Mouse (Mus musculus) inflammation-experienced regulatory T-cells, adult 6 months (primary cell): ENCODE measurements around the gene Psmd14. TPM values are rescaled to one million over a fixed set of nuclear protein-coding genes. Genes with fewer than 3 reads are reported as not detected.

Experiments
- ATAC-seq: one replicate; pipeline ENCODE4 v1.8.0; 2017
- polyA plus RNA-seq, 3 experiments: library from polyadenylated mRNA; unstranded; fragments of 100-300 nt; shearing (Covaris generic); gene quantifications; one replicate each; pipeline ENCODE4 v1.2.1; 2017

Psmd14 gene
- polyA plus RNA-seq, 3 experiments from 2014 or later = 202 to 261 (median 206) TPM

GRCm38 (mm10) chr2:61764470-61765105, 53.1 kb downstream of the Psmd14 start:
- ATAC-seq = no peak

DNA sequence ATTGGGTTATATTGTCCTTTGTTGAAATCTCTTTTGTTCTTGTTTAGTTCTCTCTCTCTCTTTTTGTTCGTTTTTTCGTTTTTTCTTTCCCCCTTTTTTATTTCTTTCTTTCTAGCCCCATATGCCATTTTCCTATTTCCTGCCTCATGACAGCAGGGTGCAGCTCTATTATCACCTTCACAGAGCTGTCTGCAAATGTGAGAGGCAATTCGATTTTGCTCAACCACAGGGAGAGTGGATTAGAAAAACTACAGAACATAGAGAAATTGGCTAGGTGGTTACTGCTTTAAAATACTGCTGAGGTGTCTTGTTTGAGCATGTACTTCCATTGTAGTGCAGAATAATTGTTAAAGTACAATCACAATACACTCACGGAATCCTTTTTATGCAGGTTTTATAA, 54.0 kb downstream of the Psmd14 start:
- ATAC-seq = no peak

DNA sequence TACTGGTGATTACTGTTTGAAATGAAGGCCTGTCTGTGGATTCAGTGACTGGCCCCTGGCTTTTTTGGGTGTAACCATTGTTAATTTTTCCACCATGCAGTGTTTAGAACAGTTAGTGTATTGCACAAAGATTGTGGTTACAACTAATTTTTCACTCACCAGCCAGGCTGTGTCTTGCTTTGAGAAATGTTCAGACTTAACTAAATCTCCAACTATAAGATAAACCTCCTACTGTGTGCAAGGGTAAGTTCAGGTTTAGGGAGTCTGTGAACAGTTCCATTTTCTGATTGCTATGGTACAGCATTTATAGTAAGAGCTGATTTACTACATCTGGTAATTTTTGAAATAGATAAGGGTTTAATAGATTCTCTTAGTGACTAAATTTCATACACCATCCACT, 69.3 kb downstream of the Psmd14 start:
- no peak for ATAC-seq

DNA sequence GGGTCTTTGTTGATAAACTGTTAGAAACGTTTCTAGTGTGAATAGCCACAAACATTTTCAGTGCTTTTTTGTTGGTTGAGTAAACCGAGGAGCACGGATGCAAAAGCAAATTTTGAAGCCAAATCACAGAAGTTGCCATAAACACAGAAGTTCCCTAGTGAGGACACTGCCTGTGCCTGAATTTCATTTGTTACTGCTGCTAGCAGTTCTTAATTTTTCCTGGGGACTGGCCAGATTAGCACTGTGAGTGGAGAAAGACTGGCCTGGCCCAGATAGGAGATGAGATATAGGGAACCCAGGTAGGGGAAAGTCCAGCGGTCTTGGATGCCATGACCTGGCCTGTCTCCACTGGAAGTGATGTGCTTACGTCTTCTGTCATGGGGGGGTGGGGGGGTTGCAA, 83.5 kb downstream of the Psmd14 start:
- ATAC-seq = no peak

GRCm38 (mm10) chr2:61798048-61798447, 86.6 kb downstream of the Psmd14 start:
- no peak for ATAC-seq

- no peak for ATAC-seq
Observed at GRCm38 (mm10) chr2:61802656-61803251, 91.3 kb downstream of the Psmd14 start, which contains the start of gene Tbr1. Gene Tbr1, plus strand, starts transcription at chr2:61802930.

DNA sequence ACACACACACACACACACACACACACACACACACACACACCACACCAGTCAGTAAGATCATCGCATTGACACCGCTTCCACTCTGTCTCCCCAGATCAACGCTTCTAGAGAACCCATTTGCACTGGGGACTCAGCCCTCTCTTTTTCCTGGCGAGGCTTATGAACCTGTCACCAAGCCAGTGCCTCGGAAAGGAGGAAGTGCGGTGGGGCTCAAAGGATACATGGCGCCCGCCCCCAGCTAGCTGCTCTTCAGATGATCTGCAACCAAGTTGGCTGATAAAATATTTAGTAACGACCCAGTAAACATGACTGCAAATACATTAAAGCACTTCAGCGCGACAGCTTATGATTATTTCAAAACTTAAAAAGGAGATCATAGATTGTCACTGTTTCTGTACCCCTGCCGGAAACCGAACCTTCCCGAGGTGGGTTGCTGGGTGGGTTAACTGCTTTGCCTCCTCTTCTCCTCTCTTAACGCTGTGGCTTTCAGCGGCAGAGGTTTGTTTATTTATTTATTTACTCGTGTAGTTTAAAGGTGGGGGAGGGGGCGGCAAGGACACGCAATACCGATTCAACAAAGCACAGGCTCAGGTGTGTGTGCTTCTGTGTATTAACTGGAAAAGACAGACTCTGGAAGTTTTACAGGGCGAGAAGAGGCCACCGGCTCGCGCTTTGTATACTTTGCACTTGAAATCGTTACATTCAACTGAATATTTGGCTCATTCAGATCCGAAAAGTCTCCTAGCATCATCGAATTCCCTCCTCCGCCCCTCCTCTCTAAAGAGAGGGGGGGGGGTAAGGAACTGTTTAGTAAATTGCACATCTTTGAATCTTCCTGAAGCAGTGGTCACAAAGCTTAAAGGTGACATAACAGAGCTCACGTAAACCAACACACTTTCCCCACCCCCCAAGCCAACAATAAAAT, 92.2 kb downstream of the Psmd14 start:
- ATAC-seq = peak; percentile 32

- no peak for ATAC-seq
Observed at GRCm38 (mm10) chr2:61804382-61804840, 92.9 kb downstream of the Psmd14 start.

DNA sequence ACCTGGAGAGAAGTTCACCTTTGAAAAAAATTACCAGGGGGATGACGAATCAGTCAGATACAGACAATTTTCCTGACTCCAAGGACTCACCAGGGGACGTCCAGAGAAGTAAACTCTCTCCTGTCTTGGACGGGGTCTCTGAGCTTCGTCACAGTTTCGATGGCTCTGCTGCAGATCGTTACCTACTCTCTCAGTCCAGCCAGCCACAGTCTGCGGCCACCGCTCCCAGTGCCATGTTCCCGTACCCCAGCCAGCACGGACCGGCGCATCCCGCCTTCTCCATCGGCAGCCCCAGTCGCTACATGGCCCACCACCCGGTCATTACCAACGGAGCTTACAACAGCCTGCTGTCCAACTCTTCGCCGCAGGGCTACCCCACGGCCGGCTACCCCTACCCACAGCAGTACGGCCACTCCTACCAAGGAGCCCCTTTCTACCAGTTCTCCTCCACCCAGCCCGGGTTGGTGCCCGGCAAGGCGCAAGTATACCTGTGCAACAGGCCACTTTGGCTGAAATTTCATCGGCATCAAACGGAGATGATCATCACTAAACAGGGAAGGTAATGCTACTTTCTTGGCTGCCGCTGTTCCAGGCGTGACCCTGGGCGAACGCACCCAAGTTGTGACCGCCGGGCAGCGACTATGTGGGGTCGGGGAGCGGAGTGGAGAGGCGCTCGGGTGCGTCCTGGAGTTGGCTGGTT, 93.5 kb downstream of the Psmd14 start:
- ATAC-seq = peak; percentile 10

- peak; percentile 5 for ATAC-seq
Observed at GRCm38 (mm10) chr2:61805541-61806345, 94.2 kb downstream of the Psmd14 start.

GRCm38 (mm10) chr2:61806346-61806825, 94.9 kb downstream of the Psmd14 start:
- ATAC-seq = no peak

GRCm38 (mm10) chr2:61807151-61807550, 95.7 kb downstream of the Psmd14 start:
- no peak for ATAC-seq

DNA sequence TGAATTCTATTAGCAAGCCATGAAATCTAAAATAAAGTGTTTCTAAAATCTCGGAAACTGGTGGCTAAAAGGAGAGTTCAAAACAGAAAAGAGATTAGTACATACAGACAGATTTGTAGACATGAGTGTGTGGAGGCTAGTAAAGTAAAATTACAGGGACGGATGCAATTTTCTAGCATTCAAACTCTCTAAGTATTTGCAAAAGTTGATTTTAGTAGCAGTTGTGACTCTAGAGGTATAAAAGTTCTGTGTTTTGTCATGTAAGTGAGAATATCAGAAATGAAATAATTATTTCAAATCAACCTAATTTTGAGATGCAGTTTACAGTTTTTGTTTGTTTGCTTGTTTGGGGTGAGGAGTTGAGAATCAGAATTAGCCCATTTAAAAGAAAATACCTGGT, 96.3 kb downstream of the Psmd14 start:
- no peak for ATAC-seq

- no peak for ATAC-seq
Observed at GRCm38 (mm10) chr2:61808776-61809175, 97.3 kb downstream of the Psmd14 start.

DNA sequence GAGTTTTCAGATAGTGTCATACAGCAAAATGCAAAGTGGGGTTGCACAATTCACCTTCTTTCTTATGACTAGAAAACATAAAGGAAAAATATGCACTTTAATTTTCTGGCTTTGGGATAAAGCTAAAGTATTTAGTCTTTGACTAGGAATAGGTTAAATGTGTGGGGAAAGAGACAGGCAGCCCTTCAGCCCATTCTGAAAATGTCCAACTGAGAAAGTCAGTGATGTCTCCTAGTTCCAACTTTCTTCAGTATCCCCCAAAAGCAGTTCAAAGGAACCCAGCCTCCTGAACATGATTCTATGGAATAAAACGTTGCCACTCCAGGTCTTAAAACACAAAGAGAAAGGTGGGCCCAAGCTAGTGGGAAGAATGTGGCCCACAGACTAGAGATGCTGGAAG, 97.9 kb downstream of the Psmd14 start:
- no peak for ATAC-seq

DNA sequence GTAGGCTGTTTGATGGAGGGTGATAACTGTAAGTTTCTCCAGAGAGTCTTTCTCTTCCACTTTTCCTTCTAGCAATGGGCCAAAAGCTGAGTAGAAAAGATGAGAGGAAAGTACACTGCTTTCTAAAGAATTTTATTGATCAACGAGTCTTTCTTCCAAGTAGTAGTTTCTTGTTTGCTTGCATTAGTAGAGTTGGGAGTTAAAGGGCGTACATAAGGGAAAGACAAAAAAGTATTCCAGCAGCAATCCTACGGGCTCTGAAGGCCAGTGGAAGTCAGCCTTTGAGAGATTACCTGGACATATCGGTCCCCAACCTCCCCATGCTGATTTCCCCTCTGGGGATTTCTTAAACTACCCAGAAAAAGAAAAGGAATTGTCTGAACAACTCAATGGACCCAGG, 99.3 kb downstream of the Psmd14 start:
- no peak for ATAC-seq

- no peak for ATAC-seq
Observed at GRCm38 (mm10) chr2:61811163-61811506, 99.6 kb downstream of the Psmd14 start.

DNA sequence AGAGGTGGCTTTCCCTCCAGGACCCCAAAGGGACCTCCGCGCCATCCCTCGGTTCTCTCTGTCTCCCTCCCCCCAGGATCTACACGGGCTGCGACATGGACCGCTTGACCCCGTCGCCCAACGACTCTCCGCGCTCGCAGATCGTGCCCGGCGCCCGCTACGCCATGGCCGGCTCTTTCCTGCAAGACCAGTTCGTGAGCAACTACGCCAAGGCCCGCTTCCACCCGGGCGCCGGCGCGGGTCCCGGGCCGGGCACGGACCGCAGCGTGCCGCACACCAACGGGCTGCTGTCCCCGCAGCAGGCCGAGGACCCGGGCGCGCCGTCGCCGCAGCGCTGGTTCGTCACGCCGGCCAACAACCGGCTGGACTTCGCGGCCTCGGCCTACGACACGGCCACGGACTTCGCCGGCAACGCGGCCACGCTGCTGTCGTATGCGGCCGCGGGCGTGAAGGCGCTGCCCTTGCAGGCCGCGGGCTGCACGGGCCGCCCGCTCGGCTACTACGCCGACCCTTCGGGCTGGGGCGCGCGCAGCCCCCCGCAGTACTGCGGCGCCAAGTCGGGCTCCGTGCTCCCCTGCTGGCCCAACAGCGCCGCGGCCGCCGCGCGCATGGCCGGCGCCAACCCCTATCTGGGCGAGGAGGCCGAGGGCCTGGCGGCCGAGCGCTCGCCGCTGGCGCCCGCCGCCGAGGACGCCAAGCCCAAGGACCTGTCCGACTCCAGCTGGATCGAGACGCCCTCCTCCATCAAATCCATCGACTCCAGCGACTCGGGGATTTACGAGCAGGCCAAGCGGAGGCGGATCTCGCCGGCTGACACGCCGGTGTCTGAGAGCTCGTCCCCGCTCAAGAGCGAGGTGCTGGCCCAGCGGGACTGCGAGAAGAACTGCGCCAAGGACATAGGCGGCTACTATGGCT, 100.3 kb downstream of the Psmd14 start:
- peak; percentile 29 for ATAC-seq

GRCm38 (mm10) chr2:61812536-61812935, 101.0 kb downstream of the Psmd14 start:
- ATAC-seq = no peak

- ATAC-seq = no peak
Observed at GRCm38 (mm10) chr2:61813106-61813505, 101.6 kb downstream of the Psmd14 start.

GRCm38 (mm10) chr2:61813521-61813920, 102.0 kb downstream of the Psmd14 start:
- ATAC-seq = no peak
